Mouse (Mus musculus) olfactory bulb, adult 2 months (tissue): ENCODE results near the gene Tfr2.

ENCODE experiments used
- CTCF ChIP-seq: fragments of 200-500 bp; IDR thresholded peaks from 2 replicates; pipeline ENCODE4 v1.5.1; 2012; ENCODE audit warnings: low read depth, mild to moderate bottlenecking, low read length, moderate library complexity; ENCODE audit not compliant: insufficient read depth
- POLR2A ChIP-seq: fragments of 200-500 bp; IDR thresholded peaks from 2 replicates; pipeline ENCODE4 v1.6.1; 2012; ENCODE audit warnings: mild to moderate bottlenecking, low read depth, low read length, moderate library complexity; ENCODE audit not compliant: insufficient read depth

DNA sequence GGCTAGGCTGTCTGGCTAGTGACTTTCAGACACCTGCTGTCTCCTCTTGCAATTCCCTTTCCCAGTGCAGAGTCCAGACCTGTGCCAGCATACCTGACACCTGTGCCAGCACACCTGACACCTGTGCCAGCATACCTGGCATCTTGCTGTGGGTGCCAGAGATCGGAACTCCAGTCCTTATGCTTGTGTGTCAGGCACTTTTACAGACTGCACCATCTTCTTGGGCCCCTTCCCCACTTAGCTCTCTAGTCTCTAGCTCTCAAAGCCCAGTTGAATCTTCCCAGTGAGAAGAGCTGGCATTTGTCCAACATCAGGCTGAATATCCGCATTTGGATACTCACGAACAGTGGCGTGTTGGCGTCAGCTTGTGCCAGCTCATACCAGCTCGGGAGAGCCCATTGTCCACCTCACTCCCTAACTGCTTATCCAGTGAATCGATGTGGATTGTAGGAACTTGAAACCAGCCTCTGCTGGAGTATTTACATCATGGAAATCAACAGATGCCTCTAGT, 30.3 kb upstream of the Tfr2 start:
- TF ChIP-seq CTCF (no peak), POLR2A (no peak)
